Mouse (Mus musculus) small intestine, adult 2 months (tissue): ENCODE results near the gene AL731706.1. TPM values are rescaled to one million over a fixed set of nuclear protein-coding genes. Genes with fewer than 3 reads are reported as not detected.

ENCODE experiments used
- H3K27ac ChIP-seq: fragments of 200-500 bp; 2 replicates; pipeline ENCODE4 v1.5.1; 2012; ENCODE audit warnings: low read depth, low read length, control low read depth, inconsistent platforms; ENCODE audit not compliant: insufficient read depth
- H3K27me3 ChIP-seq: fragments of 200-500 bp; 2 replicates; pipeline ENCODE4 v1.6.1; 2012; ENCODE audit warnings: mild to moderate bottlenecking, moderate library complexity, low read length, inconsistent platforms; ENCODE audit not compliant: control insufficient read depth, insufficient read depth
- H3K36me3 ChIP-seq: fragments of 200-500 bp; 2 replicates; pipeline ENCODE4 v1.6.1; 2012; ENCODE audit warnings: mild to moderate bottlenecking, low read length, control low read depth, inconsistent platforms; ENCODE audit not compliant: control insufficient read depth, insufficient read depth
- H3K4me1 ChIP-seq: fragments of 200-500 bp; 2 replicates; pipeline ENCODE4 v1.6.1; 2012; ENCODE audit warnings: low read length, inconsistent platforms, mixed read lengths; ENCODE audit not compliant: control insufficient read depth, insufficient read depth, insufficient read length
- H3K4me3 ChIP-seq: fragments of 200-500 bp; 2 replicates; pipeline ENCODE4 v1.5.1; 2012; ENCODE audit warnings: low read depth, mild to moderate bottlenecking, control low read depth, inconsistent platforms, low read length, moderate library complexity
- CTCF ChIP-seq: fragments of 200-500 bp; IDR thresholded peaks from 2 replicates; pipeline ENCODE4 v1.5.1; 2012; ENCODE audit warnings: low read depth, mild to moderate bottlenecking, control low read depth, inconsistent platforms, low read length, moderate library complexity, mixed read lengths; ENCODE audit not compliant: insufficient replicate concordance, insufficient read length; ENCODE audit errors: extremely low read depth
- POLR2A ChIP-seq: fragments of 200-500 bp; IDR thresholded peaks from 2 replicates; pipeline ENCODE4 v1.6.1; 2012; ENCODE audit warnings: low read depth, mild to moderate bottlenecking, control low read depth, inconsistent platforms, low read length, moderate library complexity
- whole genome bisulfite sequencing: fragments of 180-500 bp; shearing (Covaris S2); methylation state at CpG from one replicate; pipeline ENCODE4 v1.1.7; 2018; 5-methylcytosine and 5-hydroxymethylcytosine counted together
- polyA plus RNA-seq: library from polyadenylated mRNA; depleted of rRNA; stranded (reverse); fragments of >200 nt; gene quantifications from 2 replicates; pipeline ENCODE4 v1.2.3, GENCODE M21; 2012

The AL731706.1 gene
- polyA plus RNA-seq, 1 experiment, result 5.0 TPM

GRCm38 (mm10) chr2:136914334-136914902 is 23.2 kb upstream of the AL731706.1 start:
- Histone ChIP-seq H3K27me3 (no peaks in the 10 kb centered on the region), H3K4me3 (no peak overlapping the region), H3K36me3 (no peaks in the 10 kb centered on the region; the same call in 1 of the 2 replicates), H3K27ac (no peak overlapping the region), H3K4me1 (no peaks in the 10 kb centered on the region; the same call in 1 of the 2 replicates)
- WGBS, result 45% methylated on average over 3 of the region's 3 CpGs
- TF ChIP-seq CTCF (no peak), POLR2A (no peak)

GRCm38 (mm10) chr2:136913021-136913420 is 21.8 kb upstream of the AL731706.1 start:
- no peak overlapping the region for H3K27ac ChIP-seq
- 84% methylated on average over 3 of the region's 3 CpGs for WGBS
- no peak overlapping the region for H3K4me3 ChIP-seq
- TF ChIP-seq POLR2A (no peak), CTCF (no peak)
- no peaks in the 10 kb centered on the region for H3K4me1 ChIP-seq
- no peaks in the 10 kb centered on the region; the same call in 1 of the 2 replicates for H3K36me3 ChIP-seq
- H3K27me3 ChIP-seq, result no peaks in the 10 kb centered on the region

DNA sequence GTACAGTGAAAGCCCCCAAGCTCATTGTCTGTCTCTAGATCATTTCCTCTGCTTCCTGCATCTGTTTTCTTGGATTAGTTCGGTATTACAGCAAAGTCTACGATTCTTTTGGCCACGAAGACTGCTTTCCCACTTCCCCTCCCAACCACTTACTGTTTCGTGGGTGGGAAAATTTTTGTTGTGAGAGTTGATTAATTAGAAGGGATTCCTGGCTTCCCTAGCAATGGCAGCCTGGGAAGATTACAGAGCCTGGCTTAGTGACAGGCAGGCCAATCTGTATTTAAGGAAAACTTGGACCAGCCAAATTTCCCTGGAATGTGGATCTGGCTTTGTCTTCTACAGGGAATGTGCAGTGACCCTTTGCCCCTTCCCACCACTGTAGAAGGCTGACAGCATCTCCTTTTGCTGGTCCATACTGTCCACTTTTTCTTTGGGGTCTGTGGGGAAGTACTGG is 20.8 kb upstream of the AL731706.1 start:
- H3K4me1 ChIP-seq, result no peaks in the 10 kb centered on the region
- H3K4me3 ChIP-seq, result no peak overlapping the region
- H3K27ac ChIP-seq, result no peak overlapping the region
- no peaks in the 10 kb centered on the region; the same call in 1 of the 2 replicates for H3K36me3 ChIP-seq
- TF ChIP-seq CTCF, result no peak
- no peak for TF ChIP-seq POLR2A
- H3K27me3 ChIP-seq, result no peaks in the 10 kb centered on the region
- WGBS, result 57% methylated on average over 4 of the region's 4 CpGs

GRCm38 (mm10) chr2:136909298-136909697 is 18.1 kb upstream of the AL731706.1 start:
- no peaks in the 10 kb centered on the region for H3K27me3 ChIP-seq
- 80% methylated on average over 2 of the region's 2 CpGs for WGBS
- peaks cover 7% of the 10 kb centered on the region for H3K36me3 ChIP-seq
- TF ChIP-seq CTCF (no peak), POLR2A (no peak)
- no peak overlapping the region for H3K4me3 ChIP-seq
- H3K27ac ChIP-seq, result no peak overlapping the region
- no peaks in the 10 kb centered on the region for H3K4me1 ChIP-seq

DNA sequence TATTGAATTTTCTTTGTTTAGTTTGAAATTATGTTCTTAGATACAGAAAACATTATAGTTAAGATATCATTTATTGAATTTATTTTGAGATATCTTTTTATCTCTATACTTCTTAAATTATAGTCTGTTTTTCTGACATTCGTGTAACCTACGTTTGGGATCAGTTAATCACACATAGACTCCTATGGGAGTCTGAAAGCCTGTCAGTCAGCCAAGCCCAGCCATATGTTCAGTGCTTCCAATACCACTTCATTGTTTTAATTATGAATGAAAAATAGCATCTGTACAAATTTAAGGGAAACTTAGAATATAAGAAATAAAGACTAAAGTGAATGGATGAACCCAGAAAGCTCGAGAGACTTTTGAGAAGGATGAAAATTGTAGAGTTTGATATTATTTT is 17.4 kb upstream of the AL731706.1 start:
- TF ChIP-seq POLR2A (no peak), CTCF (no peak)
- WGBS, result 91% methylated on average over 3 of the region's 3 CpGs
- H3K27me3 ChIP-seq, result no peaks in the 10 kb centered on the region

GRCm38 (mm10) chr2:136896131-136896530 is 4.9 kb upstream of the AL731706.1 start:
- H3K27ac ChIP-seq, result no peak overlapping the region
- H3K36me3 ChIP-seq, result no peaks in the 10 kb centered on the region
- no peak overlapping the region for H3K4me3 ChIP-seq
- 25% methylated on average over 2 of the region's 2 CpGs for WGBS
- TF ChIP-seq CTCF (no peak), POLR2A (no peak)
- H3K27me3 ChIP-seq, result no peaks in the 10 kb centered on the region
- H3K4me1 ChIP-seq, result peaks cover 3% of the 10 kb centered on the region; the same call in 1 of the 2 replicates

More for the DNA sequence above, 17.4 kb upstream of the AL731706.1 start:
- Histone ChIP-seq H3K4me3 (no peak overlapping the region), H3K36me3 (peaks cover 7% of the 10 kb centered on the region), H3K27ac (no peak overlapping the region), H3K4me1 (no peaks in the 10 kb centered on the region)

DNA sequence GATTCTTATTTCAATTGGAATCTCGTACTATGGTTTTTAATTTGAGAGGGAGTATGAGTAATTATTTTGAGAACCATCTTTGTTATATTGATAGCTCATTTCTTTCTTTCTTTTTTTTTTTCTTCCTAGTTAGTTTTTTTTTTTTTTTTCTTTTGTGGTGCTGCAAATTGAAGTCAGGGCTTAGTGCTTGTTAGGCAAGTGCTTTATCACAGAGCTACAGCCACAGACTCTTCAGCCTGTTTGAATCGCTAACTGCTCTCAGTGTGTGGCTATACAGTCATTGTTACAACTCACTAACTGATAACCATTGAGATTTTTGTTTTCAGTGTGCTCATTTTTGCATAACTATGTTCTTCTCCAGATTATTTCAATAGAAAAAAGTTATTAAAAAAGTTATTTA is 3.3 kb upstream of the AL731706.1 start:
- TF ChIP-seq POLR2A (no peak), CTCF (no peak)
- H3K36me3 ChIP-seq, result no peaks in the 10 kb centered on the region
- no peak overlapping the region for H3K27ac ChIP-seq
- H3K27me3 ChIP-seq, result no peaks in the 10 kb centered on the region
- 93% methylated on average over 2 of the region's 2 CpGs for WGBS
- H3K4me1 ChIP-seq, result peaks cover 7% of the 10 kb centered on the region; the same call in 1 of the 2 replicates
- H3K4me3 ChIP-seq, result no peak overlapping the region
